In genomic region chr11:45926640-45927082, GRCm38 (mm10) we compare ENCODE assay signal across 8 mouse cellular contexts. TPM values are rescaled to one million over a fixed set of nuclear protein-coding genes. Genes with fewer than 3 reads are reported as not detected.
DNase-seq lines count a peak whose midpoint lies in the region; ATAC-seq and TF ChIP-seq lines count a peak whose summit lies in the region.

No protein-coding gene starts in this region.

- intact Hi-C loops in heart, postnatal 14 days (cut with DNase I): loop anchor here (5.0 kb wide), 1 partner anchor 1339 kb away; no protein-coding TSS in a partner anchor

- no peak for TF ChIP-seq EP300 in liver, postnatal 0 days (IDR thresholded peaks at IDR 0.05; ENCODE audit: low read depth)

- no peak overlapping the region for H3K27ac ChIP-seq in forebrain, embryonic 14.5 days (ENCODE audit: low read depth, low read length)
- H3K27ac ChIP-seq in liver, postnatal 0 days (ENCODE audit: low read depth): no peak overlapping the region
- peak overlapping the region; percentile 46 for H3K27ac ChIP-seq in neural tube, embryonic 13.5 days (replicated peaks)

- H3K9ac ChIP-seq in forebrain, embryonic 14.5 days (ENCODE audit: low read length): no peak overlapping the region
- 0 out of 2 replicates have a peak overlapping the region, but pooled peaks have one; percentile 47 for H3K9ac ChIP-seq in liver, postnatal 0 days (replicated peaks)
- H3K9ac ChIP-seq in neural tube, embryonic 13.5 days: no peak overlapping the region

- peaks cover 29% of the 10 kb centered on the region for H3K36me3 ChIP-seq in G1E (replicated peaks)
- H3K36me3 ChIP-seq in forebrain, embryonic 14.5 days (ENCODE audit: control insufficient read depth, insufficient read depth, low read length): peaks cover 18% of the 10 kb centered on the region
- H3K36me3 ChIP-seq in liver, postnatal 0 days (replicated peaks; ENCODE audit: insufficient read depth, low read length): peaks cover 2% of the 10 kb centered on the region; the same call in 1 of the 2 replicates
- H3K36me3 ChIP-seq in neural tube, embryonic 13.5 days: peaks cover 29% of the 10 kb centered on the region

- peak overlapping the region; percentile 39 for H3K4me2 ChIP-seq in forebrain, embryonic 14.5 days (ENCODE audit: low read length)
- H3K4me2 ChIP-seq in liver, postnatal 0 days (ENCODE audit: low read depth, low read length): peak overlapping the region; percentile 75
- peak overlapping the region; percentile 52 for H3K4me2 ChIP-seq in neural tube, embryonic 13.5 days

- TF ChIP-seq CTCF in G1E (IDR thresholded peaks at IDR 0.05; ENCODE audit: low read depth, low read length): peak; percentile 87
- TF ChIP-seq CTCF in liver, postnatal 0 days (IDR thresholded peaks at IDR 0.05; ENCODE audit: low read depth): peak; percentile 83

- H3K4me1 ChIP-seq in G1E (ENCODE audit: insufficient read depth, low read depth, low read length): peaks cover 9% of the 10 kb centered on the region
- H3K4me1 ChIP-seq in forebrain, embryonic 14.5 days (ENCODE audit: control insufficient read depth, insufficient read depth, low read length): no peaks in the 10 kb centered on the region
- H3K4me1 ChIP-seq in liver, postnatal 0 days (ENCODE audit: insufficient read depth): peaks cover 4% of the 10 kb centered on the region; the same call in 1 of the 2 replicates
- peaks cover 23% of the 10 kb centered on the region for H3K4me1 ChIP-seq in neural tube, embryonic 13.5 days (replicated peaks)

- H3K27me3 ChIP-seq in G1E (ENCODE audit: insufficient read depth, low read length): peaks cover 9% of the 10 kb centered on the region
- no peaks in the 10 kb centered on the region for H3K27me3 ChIP-seq in forebrain, embryonic 14.5 days (replicated peaks; ENCODE audit: control insufficient read depth, insufficient read depth, low read length)
- no peaks in the 10 kb centered on the region for H3K27me3 ChIP-seq in liver, postnatal 0 days (ENCODE audit: insufficient read depth, low read length)
- H3K27me3 ChIP-seq in neural tube, embryonic 13.5 days: no peaks in the 10 kb centered on the region

- under 1% methylated on average over 9 of the region's 9 CpGs for WGBS in forebrain, embryonic 14.5 days
- under 1% methylated on average over 9 of the region's 9 CpGs for WGBS in large intestine, adult 2 months
- WGBS in liver, postnatal 0 days (ENCODE audit: insufficient replicate concordance): under 1% methylated on average over 9 of the region's 9 CpGs
- WGBS in neural tube, embryonic 13.5 days: under 1% methylated on average over 9 of the region's 9 CpGs

- no peaks in the 10 kb centered on the region for H3K9me3 ChIP-seq in G1E (replicated peaks)
- H3K9me3 ChIP-seq in forebrain, embryonic 14.5 days (replicated peaks; ENCODE audit: control insufficient read depth, low read length): no peaks in the 10 kb centered on the region
- no peaks in the 10 kb centered on the region for H3K9me3 ChIP-seq in liver, postnatal 0 days (ENCODE audit: low read length)
- H3K9me3 ChIP-seq in neural tube, embryonic 13.5 days: no peaks in the 10 kb centered on the region

- peak; percentile 78 for ATAC-seq in G1E (ENCODE audit: extremely low read depth, insufficient number of reproducible peaks, low FRiP score, poor library complexity, severe bottlenecking)
- peak; percentile 93 for ATAC-seq in forebrain, embryonic 14.5 days
- peak; percentile 89 for ATAC-seq in liver, postnatal 0 days
- ATAC-seq in neural tube, embryonic 13.5 days (ENCODE audit: low read depth): peak; percentile 88

- H3K4me3 ChIP-seq in G1E (ENCODE audit: low read depth, low read length): peak overlapping the region; percentile 48; the same call in 1 of the 2 replicates
- 0 out of 2 replicates have a peak overlapping the region, but pooled peaks have one; percentile 3 for H3K4me3 ChIP-seq in forebrain, embryonic 14.5 days (ENCODE audit: low read depth, low read length)
- H3K4me3 ChIP-seq in liver, postnatal 0 days (ENCODE audit: low read depth, low read length): peak overlapping the region; percentile 50
- H3K4me3 ChIP-seq in neural tube, embryonic 13.5 days: peak overlapping the region; percentile 34

- peak; percentile 62 for DNase-seq in G1E (ENCODE audit: low spot score)
- DNase-seq in cerebellum, adult 11 months: peak; percentile 67
- peak; percentile 94 for DNase-seq in forebrain, embryonic 14.5 days (ENCODE audit: low spot score)
- DNase-seq in heart, postnatal 14 days: peak; percentile 75 to 84
- peak; percentile 58 for DNase-seq in large intestine, adult 2 months (ENCODE audit: low read depth, low spot score)
- peak; percentile 78 for DNase-seq in liver, postnatal 0 days
- DNase-seq in telencephalon, adult 2 months (ENCODE audit: low read depth, low spot score): peak; percentile 83

RNA-seq across cellular contexts. Expression of gene Lsm11, which starts 18.1 kb away (rescaled TPM):
- total RNA-seq in G1E (2014; fragmentation: Nextera tagmentation) (4.5 and 6.7 TPM in 2 replicates), G1E (2017) (4.4 and 5.3 TPM in 2 replicates)
- polyA plus RNA-seq in G1E (2012): 24.1 and 38.4 TPM in 2 replicates
- polyA plus RNA-seq in forebrain, embryonic 14.5 days (2014; fragmentation: Nextera tagmentation; extraction: Ambion mirVana): 12.5 and 14.8 TPM in 2 replicates
- 1 to 10 TPM; 4.8 to 5.2 TPM for total RNA-seq in heart, postnatal 14 days (2021)
- 2.5 and 3.2 TPM in 2 replicates for polyA plus RNA-seq in large intestine, adult 2 months (2012; rRNA removed)
- 1.3 and 1.8 TPM in 2 replicates for polyA plus RNA-seq in liver, postnatal 0 days (2015; fragmentation: Nextera tagmentation; extraction: Ambion mirVana)
- 15.1 and 16.9 TPM in 2 replicates for polyA plus RNA-seq in neural tube, embryonic 13.5 days (2015; fragmentation: Nextera tagmentation; extraction: Ambion mirVana)

RNA-seq across cellular contexts. Expression of gene Thg1l, which starts 28.6 kb away (rescaled TPM):
- total RNA-seq in G1E (2014; fragmentation: Nextera tagmentation) (16.5 and 17.8 TPM in 2 replicates), G1E (2017) (32.8 and 32.9 TPM in 2 replicates)
- 6.3 and 7.8 TPM in 2 replicates for polyA plus RNA-seq in G1E (2012)
- 9.4 and 9.7 TPM in 2 replicates for polyA plus RNA-seq in forebrain, embryonic 14.5 days (2014; fragmentation: Nextera tagmentation; extraction: Ambion mirVana)
- total RNA-seq in heart, postnatal 14 days (2021): 1 to 10 TPM; 4.9 to 6.3 TPM
- polyA plus RNA-seq in large intestine, adult 2 months (2012; rRNA removed): 6.5 and 7.7 TPM in 2 replicates
- 3.8 TPM in 2 replicates for polyA plus RNA-seq in liver, postnatal 0 days (2015; fragmentation: Nextera tagmentation; extraction: Ambion mirVana)
- 10.0 and 10.7 TPM in 2 replicates for polyA plus RNA-seq in neural tube, embryonic 13.5 days (2015; fragmentation: Nextera tagmentation; extraction: Ambion mirVana)

RNA-seq across cellular contexts. Expression of gene Sox30, which starts 53.4 kb away (rescaled TPM):
- not detected in 2 replicates for total RNA-seq in G1E (2014; fragmentation: Nextera tagmentation)
- total RNA-seq in G1E (2017): 0.05 and 0.06 TPM in 2 replicates
- not detected in 2 replicates for polyA plus RNA-seq in G1E (2012)
- polyA plus RNA-seq in forebrain, embryonic 14.5 days (2014; fragmentation: Nextera tagmentation; extraction: Ambion mirVana): 0.11 TPM in 1 of 2 replicates, not detected in the other
- total RNA-seq in heart, postnatal 14 days (2021): under 1 TPM; 0.14 to 0.24 TPM
- polyA plus RNA-seq in large intestine, adult 2 months (2012; rRNA removed): not detected in 2 replicates
- polyA plus RNA-seq in liver, postnatal 0 days (2015; fragmentation: Nextera tagmentation; extraction: Ambion mirVana): 0.04 TPM in 1 of 2 replicates, not detected in the other
- polyA plus RNA-seq in neural tube, embryonic 13.5 days (2015; fragmentation: Nextera tagmentation; extraction: Ambion mirVana): 0.12 and 0.14 TPM in 2 replicates
